Mouse (Mus musculus) hindbrain, embryonic 13.5 days (tissue): ENCODE results near the gene Kcnk12. TPM values are rescaled to one million over a fixed set of nuclear protein-coding genes. Genes with fewer than 3 reads are reported as not detected.

Source experiments
- ATAC-seq: fragments of 200-750 bp; cut with Nextera tagmentation; 2 replicates; pipeline ENCODE4 v1.8.0; 2017; ENCODE audit warnings: moderate TSS enrichment; ENCODE audit not compliant: low FRiP score
- H3K27ac ChIP-seq: fragments of 300-500 bp; sonication (generic); 2 replicates; pipeline ENCODE4 v1.5.1; 2015; ENCODE audit warnings: inconsistent platforms, mild to moderate bottlenecking, moderate library complexity
- H3K27me3 ChIP-seq: fragments of 300-500 bp; sonication (generic); 2 replicates; pipeline ENCODE4 v1.6.1; 2015; ENCODE audit warnings: mild to moderate bottlenecking, inconsistent platforms
- H3K36me3 ChIP-seq: fragments of 300-500 bp; sonication (generic); 2 replicates; pipeline ENCODE4 v1.6.1; 2015; ENCODE audit warnings: mild to moderate bottlenecking, inconsistent platforms
- H3K4me1 ChIP-seq: fragments of 300-500 bp; sonication (generic); replicated peaks from 2 replicates; pipeline ENCODE4 v1.6.1; 2015; ENCODE audit warnings: inconsistent platforms
- H3K4me2 ChIP-seq: fragments of 300-500 bp; sonication (generic); 2 replicates; pipeline ENCODE4 v1.6.1; 2015; ENCODE audit warnings: inconsistent platforms, mild to moderate bottlenecking, moderate library complexity
- H3K4me3 ChIP-seq: fragments of 300-500 bp; sonication (generic); 2 replicates; pipeline ENCODE4 v1.5.1; 2015; ENCODE audit warnings: mild to moderate bottlenecking, inconsistent platforms
- H3K9ac ChIP-seq: fragments of 300-500 bp; sonication (generic); 2 replicates; pipeline ENCODE4 v1.6.1; 2015; ENCODE audit warnings: mild to moderate bottlenecking, inconsistent platforms
- H3K9me3 ChIP-seq: fragments of 300-500 bp; sonication (generic); 2 replicates; pipeline ENCODE4 v1.6.1; 2016; ENCODE audit warnings: inconsistent platforms
- WGBS: fragments of 180-500 bp; shearing (Covaris S2); methylation state at CpG from one replicate; pipeline ENCODE4 v1.1.7; 2015; 5-methylcytosine and 5-hydroxymethylcytosine counted together
- polyA plus RNA-seq: library from polyadenylated mRNA; unstranded; fragments of >200 nt; fragmentation: Nextera tagmentation; extraction: Ambion mirVana; gene quantifications from 2 replicates; pipeline ENCODE4 v1.2.1, GENCODE M21; 2015

The Kcnk12 gene
- polyA plus RNA-seq, 1 experiment from 2014 or later, result 0.38 TPM

DNA sequence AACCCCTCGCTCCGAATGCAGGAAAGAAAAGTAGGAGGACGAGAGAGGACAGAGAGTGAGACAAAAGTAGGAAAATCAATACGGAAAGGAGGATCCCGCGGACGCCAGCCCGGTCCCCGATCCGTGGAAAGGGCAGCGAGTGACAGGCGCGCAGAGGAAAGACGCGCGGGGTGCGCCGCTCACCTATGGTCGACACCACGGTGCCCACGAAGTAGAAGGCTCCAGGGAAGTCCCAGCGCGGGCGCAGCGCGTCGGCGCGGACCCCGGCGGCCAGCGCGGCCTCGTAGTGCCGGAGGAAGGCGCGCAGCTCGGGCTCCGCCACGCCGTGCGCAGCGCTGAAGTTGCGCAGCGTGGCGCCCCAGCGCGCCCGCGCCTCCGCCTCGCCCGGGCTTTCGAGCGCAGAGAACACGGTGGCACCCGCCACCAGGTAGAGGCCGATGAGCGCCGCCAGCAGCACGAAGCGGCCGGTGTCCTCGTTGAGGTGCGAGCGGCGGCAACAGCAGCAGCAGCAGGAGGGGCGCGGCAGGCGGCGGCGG is 845 bp downstream of the Kcnk12 start:
- H3K9ac ChIP-seq, result peak overlapping the region; percentile 70
- peaks cover 80% of the 10 kb centered on the region for H3K27me3 ChIP-seq
- H3K36me3 ChIP-seq, result no peaks in the 10 kb centered on the region
- 0% methylated on average over 71 of the region's 72 CpGs for WGBS
- peaks cover 27% of the 10 kb centered on the region for H3K4me1 ChIP-seq
- H3K27ac ChIP-seq, result no peak overlapping the region
- peak overlapping the region; percentile 98 for H3K4me2 ChIP-seq
- peak overlapping the region; percentile 54 for H3K4me3 ChIP-seq
- 0 out of 2 replicates have a peak, but pooled peaks have one; percentile 30 for ATAC-seq
- no peaks in the 10 kb centered on the region for H3K9me3 ChIP-seq

DNA sequence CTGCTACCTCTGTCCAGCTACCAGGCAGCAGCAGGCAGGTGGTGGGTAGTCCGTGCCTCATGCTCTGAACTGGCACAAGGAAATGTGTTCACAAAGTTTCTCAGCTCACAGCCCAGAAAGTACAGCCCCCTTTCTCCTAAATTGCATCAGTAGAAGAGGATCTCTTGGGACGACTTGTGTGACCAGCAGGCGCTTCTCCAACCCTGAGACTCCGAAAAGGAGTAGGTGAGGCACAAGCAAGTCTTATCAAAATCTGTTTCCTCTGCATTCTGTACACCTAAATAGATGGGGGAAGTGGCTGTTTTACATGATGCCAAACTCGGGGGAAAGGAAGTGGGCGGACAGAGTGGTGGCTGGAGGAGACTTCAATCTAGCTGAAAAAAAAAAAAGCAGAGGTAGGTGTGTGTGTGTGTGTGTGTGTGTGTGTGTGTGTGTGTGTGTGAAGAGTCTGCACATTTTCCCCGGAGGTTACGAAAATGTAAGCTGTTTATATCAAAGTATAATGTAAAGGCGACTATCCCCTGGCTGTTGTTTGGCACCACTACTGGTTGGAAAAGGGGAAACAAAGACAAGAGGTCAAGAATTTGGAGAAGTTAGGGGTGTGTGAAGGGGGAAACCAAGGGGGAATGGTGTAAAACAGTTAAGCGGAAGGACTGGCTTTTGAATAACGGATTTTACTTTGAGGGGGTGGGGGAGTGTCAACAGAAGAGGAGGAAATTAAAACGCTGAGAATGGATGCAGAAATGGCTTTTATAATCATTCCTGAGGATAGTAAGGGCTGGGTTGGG is 1.7 kb downstream of the Kcnk12 start:
- Histone ChIP-seq H3K4me3 (peak overlapping the region; percentile 54), H3K27ac (no peak overlapping the region), H3K4me1 (peaks cover 27% of the 10 kb centered on the region), H3K36me3 (no peaks in the 10 kb centered on the region), H3K27me3 (peaks cover 74% of the 10 kb centered on the region), H3K9ac (peak overlapping the region; percentile 70; the same call in 1 of the 2 replicates), H3K9me3 (no peaks in the 10 kb centered on the region), H3K4me2 (peak overlapping the region; percentile 98)
- no peak for ATAC-seq
- 32% methylated on average over 12 of the region's 12 CpGs for WGBS

GRCm38 (mm10) chr17:87794801-87795200 is 3.0 kb downstream of the Kcnk12 start:
- H3K27ac ChIP-seq, result no peak overlapping the region
- no peak overlapping the region for H3K4me3 ChIP-seq
- H3K4me2 ChIP-seq, result no peak overlapping the region
- no peak overlapping the region for H3K9ac ChIP-seq
- no peak for ATAC-seq
- peaks cover 27% of the 10 kb centered on the region for H3K4me1 ChIP-seq
- H3K27me3 ChIP-seq, result peaks cover 68% of the 10 kb centered on the region
- no peaks in the 10 kb centered on the region for H3K9me3 ChIP-seq
- 81% methylated on average over 5 of the region's 5 CpGs for WGBS
- H3K36me3 ChIP-seq, result no peaks in the 10 kb centered on the region

- H3K27ac ChIP-seq, result no peak overlapping the region
- peaks cover 53% of the 10 kb centered on the region for H3K27me3 ChIP-seq
- no peak overlapping the region for H3K9ac ChIP-seq
- no peak overlapping the region for H3K4me3 ChIP-seq
- 80% methylated on average over 5 of the region's 5 CpGs for WGBS
- H3K36me3 ChIP-seq, result no peaks in the 10 kb centered on the region
- H3K4me1 ChIP-seq, result peaks cover 21% of the 10 kb centered on the region
- H3K4me2 ChIP-seq, result no peak overlapping the region
- H3K9me3 ChIP-seq, result no peaks in the 10 kb centered on the region
- ATAC-seq, result no peak
Measured at GRCm38 (mm10) chr17:87793331-87793730, 4.5 kb downstream of the Kcnk12 start.

GRCm38 (mm10) chr17:87792623-87793315 is 5.0 kb downstream of the Kcnk12 start:
- peaks cover 48% of the 10 kb centered on the region for H3K27me3 ChIP-seq
- no peak overlapping the region for H3K9ac ChIP-seq
- ATAC-seq, result no peak
- no peaks in the 10 kb centered on the region for H3K36me3 ChIP-seq
- peaks cover 15% of the 10 kb centered on the region for H3K4me1 ChIP-seq
- no peak overlapping the region for H3K4me2 ChIP-seq
- H3K9me3 ChIP-seq, result no peaks in the 10 kb centered on the region
- H3K4me3 ChIP-seq, result no peak overlapping the region
- no peak overlapping the region for H3K27ac ChIP-seq
- WGBS, result 69% methylated on average over 12 of the region's 12 CpGs

GRCm38 (mm10) chr17:87791517-87792098 is 6.2 kb downstream of the Kcnk12 start:
- Histone ChIP-seq H3K4me3 (no peak overlapping the region), H3K36me3 (no peaks in the 10 kb centered on the region), H3K4me1 (peaks cover 3% of the 10 kb centered on the region), H3K27me3 (peaks cover 36% of the 10 kb centered on the region), H3K27ac (no peak overlapping the region), H3K9ac (no peak overlapping the region), H3K9me3 (no peaks in the 10 kb centered on the region), H3K4me2 (no peak overlapping the region)
- ATAC-seq, result no peak
- 77% methylated on average over 7 of the region's 7 CpGs for WGBS

DNA sequence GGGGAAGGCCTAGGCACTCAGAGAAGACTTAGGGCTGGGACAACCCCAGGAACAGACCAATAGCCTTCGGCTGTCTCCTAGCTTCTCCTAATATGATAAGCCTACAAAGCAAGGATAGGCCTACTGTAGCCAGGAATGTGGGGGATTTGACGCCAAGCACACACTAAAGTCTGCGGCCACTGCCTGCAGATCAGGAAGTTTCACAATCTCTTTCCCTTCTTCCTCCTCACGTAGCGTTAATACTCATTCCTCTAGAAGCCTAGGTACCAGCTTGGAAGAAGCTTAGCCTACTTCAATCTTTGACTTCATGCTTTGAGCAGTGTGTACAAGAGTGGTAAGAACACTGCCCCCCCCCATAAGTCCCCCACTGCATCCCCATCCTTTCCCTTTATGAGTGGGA is 7.1 kb downstream of the Kcnk12 start:
- no peaks in the 10 kb centered on the region for H3K36me3 ChIP-seq
- no peak for ATAC-seq
- H3K27me3 ChIP-seq, result peaks cover 26% of the 10 kb centered on the region
- WGBS, result 98% methylated on average over 5 of the region's 5 CpGs
- no peak overlapping the region for H3K4me2 ChIP-seq
- no peak overlapping the region for H3K9ac ChIP-seq
- H3K9me3 ChIP-seq, result no peaks in the 10 kb centered on the region
- H3K4me3 ChIP-seq, result no peak overlapping the region
- H3K4me1 ChIP-seq, result no peaks in the 10 kb centered on the region
- no peak overlapping the region for H3K27ac ChIP-seq

- H3K27ac ChIP-seq, result no peak overlapping the region
- peaks cover 5% of the 10 kb centered on the region; the same call in 1 of the 2 replicates for H3K27me3 ChIP-seq
- no peaks in the 10 kb centered on the region for H3K36me3 ChIP-seq
- 86% methylated on average over 6 of the region's 6 CpGs for WGBS
- H3K4me2 ChIP-seq, result no peak overlapping the region
- no peak overlapping the region for H3K4me3 ChIP-seq
- H3K9ac ChIP-seq, result no peak overlapping the region
- no peaks in the 10 kb centered on the region for H3K9me3 ChIP-seq
- no peaks in the 10 kb centered on the region for H3K4me1 ChIP-seq
- ATAC-seq, result no peak
Measured at GRCm38 (mm10) chr17:87788216-87788615, 9.6 kb downstream of the Kcnk12 start.

GRCm38 (mm10) chr17:87787711-87788110 is 10.1 kb downstream of the Kcnk12 start:
- Histone ChIP-seq H3K4me3 (no peak overlapping the region), H3K4me2 (no peak overlapping the region), H3K4me1 (no peaks in the 10 kb centered on the region), H3K36me3 (no peaks in the 10 kb centered on the region), H3K9me3 (no peaks in the 10 kb centered on the region), H3K27ac (no peak overlapping the region), H3K27me3 (peaks cover 5% of the 10 kb centered on the region; the same call in 1 of the 2 replicates), H3K9ac (no peak overlapping the region)
- 91% methylated on average over 4 of the region's 4 CpGs for WGBS
- no peak for ATAC-seq

DNA sequence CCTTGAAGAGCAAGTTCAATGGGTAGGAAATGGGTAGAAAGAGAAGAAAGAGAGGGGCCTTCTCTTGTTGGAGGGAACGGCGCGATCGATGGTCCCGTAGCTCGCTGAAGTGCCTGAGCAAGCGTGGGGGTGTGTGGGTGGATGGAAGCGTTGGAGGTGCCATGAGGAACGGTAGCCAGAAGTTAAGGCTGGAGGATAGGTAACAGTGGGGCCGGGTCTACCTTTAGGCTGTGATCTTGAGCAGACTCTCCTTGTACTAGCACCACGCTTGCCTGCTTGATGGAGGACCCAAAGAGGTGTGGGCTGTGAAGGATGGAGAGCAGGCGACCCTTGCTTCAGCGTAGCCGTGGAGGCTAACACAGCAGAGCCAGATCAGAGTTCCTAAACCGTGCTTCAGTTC is 12.1 kb downstream of the Kcnk12 start:
- Histone ChIP-seq H3K9ac (no peak overlapping the region), H3K27ac (no peak overlapping the region), H3K4me1 (no peaks in the 10 kb centered on the region), H3K9me3 (0 out of 2 replicates have a peak, but pooled peaks cover 4% of the 10 kb centered on the region), H3K4me3 (no peak overlapping the region), H3K27me3 (peaks cover 5% of the 10 kb centered on the region; the same call in 1 of the 2 replicates), H3K4me2 (no peak overlapping the region), H3K36me3 (no peaks in the 10 kb centered on the region)
- 96% methylated on average over 15 of the region's 15 CpGs for WGBS
- ATAC-seq, result no peak

GRCm38 (mm10) chr17:87784911-87785310 is 12.9 kb downstream of the Kcnk12 start:
- Histone ChIP-seq H3K4me3 (no peak overlapping the region), H3K4me1 (no peaks in the 10 kb centered on the region), H3K9me3 (0 out of 2 replicates have a peak, but pooled peaks cover 4% of the 10 kb centered on the region), H3K9ac (no peak overlapping the region), H3K27ac (no peak overlapping the region), H3K36me3 (no peaks in the 10 kb centered on the region), H3K27me3 (no peaks in the 10 kb centered on the region; the same call in 1 of the 2 replicates), H3K4me2 (no peak overlapping the region)
- 93% methylated on average over 2 of the region's 2 CpGs for WGBS
- ATAC-seq, result no peak
